Mouse (Mus musculus): ENCODE data around the gene Map3k9.
A peak's percentile ranks its signal among the peaks of the same experiment; 100 is the strongest.

DNA sequence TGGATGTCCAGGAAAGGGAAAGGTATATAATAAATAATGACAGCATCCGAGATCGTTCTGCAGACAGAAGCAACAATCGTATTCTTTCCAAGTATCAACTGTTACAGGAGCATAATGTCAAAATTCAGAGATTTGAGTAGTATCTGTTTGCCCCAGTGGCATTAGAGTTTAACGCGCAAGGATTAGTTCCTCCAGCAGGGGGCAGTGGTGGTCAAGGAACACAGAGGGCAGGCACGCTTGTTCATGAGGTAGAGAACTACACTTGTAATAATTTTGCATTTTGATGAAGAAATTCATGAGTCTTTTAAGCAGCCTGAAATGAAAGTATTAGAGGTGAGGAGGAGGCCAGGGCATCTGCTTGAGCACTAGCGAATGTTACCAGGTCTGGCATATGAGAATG is 15.6 kb upstream of the Map3k9 start:
- TF ChIP-seq CTCF (IDR thresholded peaks at IDR 0.05; ENCODE audit: control insufficient read depth, insufficient read depth, insufficient read length) (peak; percentile 69), MYOD1 (IDR thresholded peaks at IDR 0.05; ENCODE audit: control insufficient read depth, insufficient read length, low read depth) (no peak), MYOG (IDR thresholded peaks at IDR 0.05; ENCODE audit: control insufficient read depth, extremely low read depth, insufficient read length) (no peak), CEBPB (IDR thresholded peaks at IDR 0.05; ENCODE audit: low read depth) (no peak), MAX (IDR thresholded peaks at IDR 0.05) (no peak), USF1 (IDR thresholded peaks at IDR 0.05; ENCODE audit: low read depth) (no peak), FOSL1 (IDR thresholded peaks at IDR 0.05; ENCODE audit: insufficient read depth, low read length, poor library complexity, severe bottlenecking) (no peak)
